Comparison of ENCODE assay signal across 24 mouse cellular contexts in the genomic region with DNA sequence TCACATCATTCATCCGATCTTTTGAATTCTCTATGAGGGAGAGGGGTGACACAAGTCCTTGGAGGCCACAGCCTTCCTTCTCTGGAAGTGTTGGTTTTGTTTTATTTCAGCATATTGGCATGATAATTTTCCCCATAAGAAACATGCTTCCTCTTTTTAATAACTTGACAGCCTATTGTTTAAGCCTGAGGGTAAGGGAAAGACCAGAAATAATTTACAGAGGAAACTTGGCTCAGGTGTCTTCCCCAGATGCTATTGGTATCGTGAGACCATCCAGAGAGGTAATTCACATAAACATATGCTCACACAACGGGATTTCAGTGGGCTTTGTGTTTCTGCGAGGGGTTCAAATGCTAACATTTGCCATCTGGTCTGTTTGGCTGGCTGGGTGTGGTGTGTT.
DNase-seq lines count a peak whose midpoint lies in the region; ATAC-seq lines count a peak whose summit lies in the region.
"Had no signal": no experiment of that assay in that cellular context is flagged by ENCODE, and none has a peak within 500 bp of the region (broad histone marks: within the 10 kb centered on the region; RNA-seq: fewer than 3 reads in every experiment).

No protein-coding gene starts in this region.

- no peaks in the 10 kb centered on the region for H3K27me3 ChIP-seq in embryonic facial prominence, embryonic 11.5 days (ENCODE audit: control insufficient read depth, insufficient read depth, low read length)
- no peaks in the 10 kb centered on the region for H3K27me3 ChIP-seq in embryonic facial prominence, embryonic 10.5 days (replicated peaks; ENCODE audit: low read depth, poor library complexity, severe bottlenecking)
- no peaks in the 10 kb centered on the region for H3K27me3 ChIP-seq in neural tube, embryonic 13.5 days
- H3K27me3 ChIP-seq in hindbrain, embryonic 13.5 days, result 0 out of 2 replicates have a peak, but pooled peaks cover 3% of the 10 kb centered on the region
- H3K27me3 ChIP-seq: limb, embryonic 12.5 days; midbrain, embryonic 13.5 days; neural tube, embryonic 12.5 days had no signal

- H3K9ac ChIP-seq in embryonic facial prominence, embryonic 11.5 days (replicated peaks; ENCODE audit: low read length), result no peak overlapping the region
- H3K9ac ChIP-seq in neural tube, embryonic 13.5 days, result no peak overlapping the region
- H3K9ac ChIP-seq in hindbrain, embryonic 13.5 days, result no peak overlapping the region
- H3K9ac ChIP-seq: forebrain, postnatal 0 days; limb, embryonic 12.5 days; liver, postnatal 0 days; midbrain, embryonic 13.5 days; neural tube, embryonic 12.5 days had no signal

- DNase-seq in embryonic facial prominence, embryonic 11.5 days (ENCODE audit: low spot score), result peak; percentile 5
- no peak for DNase-seq in embryonic facial prominence, embryonic 10.5 days (ENCODE audit: low spot score)
- peak; percentile 27 for DNase-seq in kidney, adult 9 months
- DNase-seq in kidney, adult 11 months, result no peak
- no peak for DNase-seq in neural tube, embryonic 10.5 days (ENCODE audit: extremely low spot score, low spot score)
- DNase-seq in urinary bladder, adult 2 months (ENCODE audit: low spot score), result no peak
- DNase-seq: adrenal gland, postnatal 10 days; cerebellum, adult 2 months; cerebellum, postnatal 25 days; embryo, embryonic 11 days; forebrain, postnatal 0 days; gastrocnemius, postnatal 14 days; liver, postnatal 0 days; right cerebral cortex, adult 18-20 months; thymus, adult 2 months; thymus, postnatal 4 days had no signal

- WGBS in embryonic facial prominence, embryonic 11.5 days, result 54% methylated on average over 4 of the region's 4 CpGs
- WGBS in embryonic facial prominence, embryonic 10.5 days, result 68% methylated on average over 4 of the region's 4 CpGs
- WGBS in neural tube, embryonic 13.5 days, result 29% methylated on average over 4 of the region's 4 CpGs
- WGBS in hindbrain, embryonic 13.5 days, result 50% methylated on average over 4 of the region's 4 CpGs

- 0 out of 2 replicates have a peak, but pooled peaks cover 2% of the 10 kb centered on the region for H3K4me1 ChIP-seq in embryonic facial prominence, embryonic 11.5 days (ENCODE audit: control insufficient read depth, insufficient read depth, low read length)
- peaks cover 34% of the 10 kb centered on the region for H3K4me1 ChIP-seq in embryonic facial prominence, embryonic 10.5 days
- H3K4me1 ChIP-seq in neural tube, embryonic 13.5 days (replicated peaks), result peaks cover 20% of the 10 kb centered on the region
- H3K4me1 ChIP-seq in hindbrain, embryonic 13.5 days (replicated peaks), result no peaks in the 10 kb centered on the region
- H3K4me1 ChIP-seq: midbrain, embryonic 13.5 days had no signal

- H3K27ac ChIP-seq in embryonic facial prominence, embryonic 11.5 days (replicated peaks; ENCODE audit: low read depth, low read length), result no peak overlapping the region
- H3K27ac ChIP-seq in embryonic facial prominence, embryonic 10.5 days (replicated peaks), result no peak overlapping the region
- H3K27ac ChIP-seq in neural tube, embryonic 13.5 days (replicated peaks), result no peak overlapping the region
- no peak overlapping the region for H3K27ac ChIP-seq in hindbrain, embryonic 13.5 days
- H3K27ac ChIP-seq: limb, embryonic 12.5 days; midbrain, embryonic 13.5 days; neural tube, embryonic 12.5 days had no signal

- H3K4me3 ChIP-seq in embryonic facial prominence, embryonic 11.5 days (ENCODE audit: low read depth, low read length), result no peak overlapping the region
- no peak overlapping the region for H3K4me3 ChIP-seq in embryonic facial prominence, embryonic 10.5 days
- no peak overlapping the region for H3K4me3 ChIP-seq in neural tube, embryonic 13.5 days
- no peak overlapping the region for H3K4me3 ChIP-seq in hindbrain, embryonic 13.5 days
- H3K4me3 ChIP-seq: limb, embryonic 12.5 days; midbrain, embryonic 13.5 days; neural tube, embryonic 12.5 days had no signal

- no peak for ATAC-seq in embryonic facial prominence, embryonic 11.5 days (replicated peaks; ENCODE audit: insufficient number of reproducible peaks, low FRiP score, low TSS enrichment, low read depth)
- ATAC-seq in neural tube, embryonic 13.5 days (ENCODE audit: low read depth), result peak; percentile 67
- ATAC-seq in hindbrain, embryonic 13.5 days (ENCODE audit: low FRiP score), result no peak
- ATAC-seq: forebrain, postnatal 0 days; hindbrain, embryonic 16.5 days; liver, postnatal 0 days; lung, postnatal 0 days; midbrain, embryonic 13.5 days had no signal

- H3K9me3 ChIP-seq in embryonic facial prominence, embryonic 11.5 days (replicated peaks; ENCODE audit: control insufficient read depth, low read length), result no peaks in the 10 kb centered on the region
- H3K9me3 ChIP-seq in embryonic facial prominence, embryonic 10.5 days, result no peaks in the 10 kb centered on the region
- no peaks in the 10 kb centered on the region for H3K9me3 ChIP-seq in neural tube, embryonic 13.5 days
- no peaks in the 10 kb centered on the region for H3K9me3 ChIP-seq in hindbrain, embryonic 13.5 days
- H3K9me3 ChIP-seq: limb, embryonic 12.5 days; midbrain, embryonic 13.5 days; neural tube, embryonic 12.5 days had no signal

- no peaks in the 10 kb centered on the region for H3K36me3 ChIP-seq in embryonic facial prominence, embryonic 11.5 days (replicated peaks; ENCODE audit: control insufficient read depth, insufficient read depth, low read depth, low read length)
- H3K36me3 ChIP-seq in embryonic facial prominence, embryonic 10.5 days (replicated peaks), result no peaks in the 10 kb centered on the region
- no peaks in the 10 kb centered on the region for H3K36me3 ChIP-seq in neural tube, embryonic 13.5 days
- H3K36me3 ChIP-seq in hindbrain, embryonic 13.5 days, result no peaks in the 10 kb centered on the region
- H3K36me3 ChIP-seq: limb, embryonic 12.5 days; midbrain, embryonic 13.5 days; neural tube, embryonic 12.5 days had no signal

- H3K4me2 ChIP-seq in embryonic facial prominence, embryonic 11.5 days (ENCODE audit: low read depth, low read length), result no peak overlapping the region
- H3K4me2 ChIP-seq in neural tube, embryonic 13.5 days, result no peak overlapping the region
- H3K4me2 ChIP-seq in hindbrain, embryonic 13.5 days, result no peak overlapping the region
- H3K4me2 ChIP-seq: limb, embryonic 12.5 days; liver, embryonic 11.5 days; midbrain, embryonic 13.5 days; neural tube, embryonic 12.5 days had no signal

Comparison
In these comparisons a context has a peak if more than half of its experiments do, and no peak if none do; other contexts are left out.
1. DNase-seq: peak in embryonic facial prominence, embryonic 11.5 days (single experiment) and kidney, adult 9 months (single experiment); none in embryonic facial prominence, embryonic 10.5 days (single experiment), kidney, adult 11 months (single experiment), neural tube, embryonic 10.5 days (single experiment) and urinary bladder, adult 2 months (single experiment).